Mouse (Mus musculus) neural tube, embryonic 12.5 days (tissue): ENCODE measurements around the gene Gm20388. TPM values are rescaled to one million over a fixed set of nuclear protein-coding genes. Genes with fewer than 3 reads are reported as not detected.

Experiments
- ATAC-seq: fragments of 200-750 bp; cut with Nextera tagmentation; 2 replicates; pipeline ENCODE4 v1.8.0; 2017; ENCODE audit warnings: low read depth, mild to moderate bottlenecking, moderate TSS enrichment, moderate library complexity; ENCODE audit not compliant: low FRiP score
- H3K27ac ChIP-seq: fragments of 300-500 bp; sonication (generic); 2 replicates; pipeline ENCODE4 v1.5.1; 2016
- H3K27me3 ChIP-seq: fragments of 300-500 bp; sonication (generic); replicated peaks from 2 replicates; pipeline ENCODE4 v1.6.1; 2016; ENCODE audit warnings: mild to moderate bottlenecking
- H3K36me3 ChIP-seq: fragments of 300-500 bp; sonication (generic); 2 replicates; pipeline ENCODE4 v1.6.1; 2016; ENCODE audit warnings: mild to moderate bottlenecking
- H3K4me1 ChIP-seq: fragments of 300-500 bp; sonication (generic); 2 replicates; pipeline ENCODE4 v1.6.1; 2016
- H3K4me2 ChIP-seq: fragments of 300-500 bp; sonication (generic); replicated peaks from 2 replicates; pipeline ENCODE4 v1.6.1; 2016; ENCODE audit warnings: mild to moderate bottlenecking
- H3K4me3 ChIP-seq: fragments of 300-500 bp; sonication (generic); 2 replicates; pipeline ENCODE4 v1.5.1; 2016
- H3K9ac ChIP-seq: fragments of 300-500 bp; sonication (generic); 2 replicates; pipeline ENCODE4 v1.6.1; 2016; ENCODE audit warnings: mild to moderate bottlenecking
- H3K9me3 ChIP-seq: fragments of 300-500 bp; sonication (generic); 2 replicates; pipeline ENCODE4 v1.6.1; 2016; ENCODE audit warnings: mild to moderate bottlenecking
- WGBS: fragments of 180-500 bp; shearing (Covaris S2); methylation state at CpG from one replicate; pipeline ENCODE4 v1.1.7; 2016; 5-methylcytosine and 5-hydroxymethylcytosine counted together
- polyA plus RNA-seq: library from polyadenylated mRNA; unstranded; fragments of >200 nt; fragmentation: Nextera tagmentation; extraction: Ambion mirVana; gene quantifications from 2 replicates; pipeline ENCODE4 v1.2.1, GENCODE M21; 2016

The Gm20388 gene
- polyA plus RNA-seq, 1 experiment from 2014 or later = not detected

DNA sequence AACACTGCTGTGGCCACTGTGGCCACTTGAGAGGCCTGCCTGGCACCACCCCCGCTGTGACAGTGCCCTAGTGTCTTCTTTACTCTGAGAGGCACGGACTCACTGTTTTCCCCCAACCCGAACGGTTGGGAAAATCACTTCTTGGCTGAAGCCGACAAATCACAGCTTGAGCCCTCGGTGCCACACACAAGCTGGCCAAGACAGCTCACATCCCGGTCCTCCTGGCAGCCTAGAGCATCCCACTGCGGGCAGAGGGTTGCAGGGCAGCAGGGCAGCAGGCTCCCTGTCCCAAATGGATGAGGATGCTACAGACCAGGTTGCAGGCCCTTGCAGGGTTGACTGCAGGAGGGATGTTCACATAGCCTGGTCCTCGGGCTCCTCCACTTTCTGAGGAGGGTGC is 1838.9 kb downstream of the Gm20388 start:
- Histone ChIP-seq H3K27ac (no peak overlapping the region), H3K4me3 (no peak overlapping the region), H3K4me2 (no peak overlapping the region), H3K36me3 (0 out of 2 replicates have a peak, but pooled peaks cover 7% of the 10 kb centered on the region), H3K9ac (no peak overlapping the region), H3K9me3 (no peaks in the 10 kb centered on the region), H3K27me3 (peaks cover 7% of the 10 kb centered on the region; the same call in 1 of the 2 replicates), H3K4me1 (no peaks in the 10 kb centered on the region)
- ATAC-seq = no peak
- WGBS = 80% methylated on average over 9 of the region's 9 CpGs

DNA sequence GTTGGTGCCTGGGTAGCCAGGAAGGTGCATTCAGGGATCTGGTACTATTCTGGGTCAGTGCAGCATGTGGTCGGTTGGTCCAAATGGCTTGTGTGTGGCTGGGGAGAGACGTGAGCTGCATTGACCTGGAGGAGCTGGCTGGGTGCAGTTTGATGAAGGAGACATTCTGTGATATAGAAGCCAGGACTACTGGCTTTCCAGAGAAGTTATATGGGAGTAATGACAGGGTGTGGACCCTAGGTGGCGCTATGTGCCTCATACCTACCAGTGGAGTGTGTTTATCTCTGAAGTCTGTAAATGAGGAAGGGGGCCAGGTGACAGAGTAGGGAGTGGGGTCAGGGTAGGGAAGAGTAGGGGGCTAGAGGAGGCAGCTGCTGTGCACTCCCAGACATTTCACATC is 1839.9 kb downstream of the Gm20388 start:
- H3K9me3 ChIP-seq = no peaks in the 10 kb centered on the region
- 0 out of 2 replicates have a peak, but pooled peaks cover 7% of the 10 kb centered on the region for H3K36me3 ChIP-seq
- peaks cover 7% of the 10 kb centered on the region; the same call in 1 of the 2 replicates for H3K27me3 ChIP-seq
- H3K27ac ChIP-seq = no peak overlapping the region
- no peak overlapping the region for H3K4me2 ChIP-seq
- H3K4me1 ChIP-seq = no peaks in the 10 kb centered on the region
- no peak overlapping the region for H3K9ac ChIP-seq
- 46% methylated on average over 3 of the region's 3 CpGs for WGBS
- no peak for ATAC-seq
- H3K4me3 ChIP-seq = no peak overlapping the region

DNA sequence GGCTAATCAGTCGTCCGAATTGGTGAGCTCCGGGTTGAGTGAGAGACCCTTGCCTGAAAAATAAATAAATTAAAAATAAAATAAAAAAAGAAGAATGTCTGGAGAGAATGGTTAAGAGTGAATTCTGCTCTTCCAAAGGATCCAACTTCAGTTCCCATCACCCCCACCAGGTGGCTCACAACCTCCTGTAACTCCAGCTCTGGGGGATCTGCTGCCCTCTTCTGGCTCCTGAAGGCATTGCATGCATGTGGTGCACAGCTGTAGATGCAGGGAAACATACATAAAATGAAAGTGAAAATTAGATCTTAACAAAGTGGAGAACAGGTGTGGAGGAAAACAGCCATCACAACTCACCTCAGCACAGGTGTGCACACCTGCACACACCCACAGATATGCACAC is 1840.8 kb downstream of the Gm20388 start:
- no peak for ATAC-seq
- Histone ChIP-seq H3K27me3 (peaks cover 7% of the 10 kb centered on the region; the same call in 1 of the 2 replicates), H3K4me2 (no peak overlapping the region), H3K9ac (no peak overlapping the region), H3K27ac (no peak overlapping the region), H3K9me3 (no peaks in the 10 kb centered on the region), H3K4me3 (no peak overlapping the region), H3K36me3 (0 out of 2 replicates have a peak, but pooled peaks cover 7% of the 10 kb centered on the region), H3K4me1 (no peaks in the 10 kb centered on the region)
- WGBS = 31% methylated on average over 3 of the region's 3 CpGs

DNA sequence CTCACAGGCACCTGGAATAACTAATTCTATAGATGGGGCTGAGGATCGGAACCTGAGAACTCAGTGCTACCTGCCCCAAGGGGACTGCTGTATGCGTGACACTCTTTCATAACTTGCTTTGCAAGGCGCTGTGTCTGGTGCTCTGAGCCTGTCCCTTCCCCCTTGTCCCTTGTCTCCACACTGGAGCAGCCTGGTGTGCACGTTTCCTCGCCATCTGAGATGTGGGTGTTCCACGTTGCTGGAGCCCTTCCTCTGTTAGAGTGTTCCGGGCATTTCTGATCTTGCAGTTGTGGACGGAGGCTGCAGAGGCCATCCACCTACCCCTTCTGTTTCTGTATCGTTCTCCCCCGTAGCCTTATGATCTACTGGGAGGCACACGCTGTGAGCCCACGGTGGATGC is 1847.8 kb downstream of the Gm20388 start:
- WGBS = 81% methylated on average over 12 of the region's 12 CpGs
- Histone ChIP-seq H3K36me3 (0 out of 2 replicates have a peak, but pooled peaks cover 1% of the 10 kb centered on the region), H3K27me3 (no peaks in the 10 kb centered on the region), H3K27ac (no peak overlapping the region), H3K4me1 (peaks cover 10% of the 10 kb centered on the region), H3K9me3 (no peaks in the 10 kb centered on the region), H3K4me2 (no peak overlapping the region), H3K4me3 (no peak overlapping the region), H3K9ac (no peak overlapping the region)
- no peak for ATAC-seq

DNA sequence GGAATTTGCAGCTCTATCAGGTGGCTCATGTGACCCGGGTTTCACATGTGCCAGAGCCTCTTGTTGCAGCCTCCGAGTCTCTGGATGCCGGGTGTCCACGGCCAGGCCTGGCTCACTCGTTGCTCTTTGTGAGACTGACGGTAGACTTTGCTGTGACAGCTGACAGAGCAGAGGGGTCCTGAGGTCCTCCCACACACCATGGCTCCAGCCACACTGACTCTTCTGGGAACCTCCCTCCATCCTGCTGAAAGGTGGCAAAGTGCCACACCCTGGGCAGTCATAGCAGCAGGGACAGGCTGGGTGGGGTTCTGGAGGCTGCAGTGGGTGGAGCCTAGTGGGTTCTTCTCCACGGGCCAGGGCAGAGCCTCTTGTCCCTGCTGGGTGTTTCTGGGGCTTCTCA is 1849.8 kb downstream of the Gm20388 start:
- no peak for ATAC-seq
- WGBS = 80% methylated on average over 7 of the region's 7 CpGs
- no peaks in the 10 kb centered on the region for H3K36me3 ChIP-seq

DNA sequence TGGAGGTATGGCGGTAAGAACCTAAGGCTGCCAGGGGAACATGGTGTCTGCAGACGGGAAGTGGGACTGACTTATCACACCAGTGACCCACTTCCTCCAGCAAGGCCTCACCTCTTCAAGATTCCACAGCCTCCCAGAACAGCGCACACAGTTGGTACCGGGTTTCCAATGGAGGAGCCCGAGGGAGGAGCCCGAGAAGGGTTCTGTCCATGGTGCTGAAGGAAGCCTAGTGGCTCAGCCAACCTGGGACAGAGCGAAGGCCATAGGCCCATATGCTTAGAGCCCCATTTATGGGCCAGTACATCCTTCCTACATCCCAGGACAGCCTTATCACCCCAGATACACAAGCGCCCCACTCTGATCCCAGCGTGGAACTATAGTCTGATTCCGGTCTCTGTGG is 1850.8 kb downstream of the Gm20388 start:
- H3K9me3 ChIP-seq = no peaks in the 10 kb centered on the region
- peaks cover 13% of the 10 kb centered on the region for H3K4me1 ChIP-seq
- no peak overlapping the region for H3K27ac ChIP-seq
- ATAC-seq = no peak
- WGBS = 33% methylated on average over 10 of the region's 10 CpGs
- no peak overlapping the region for H3K4me2 ChIP-seq
- no peaks in the 10 kb centered on the region for H3K27me3 ChIP-seq
- no peak overlapping the region for H3K9ac ChIP-seq
- H3K4me3 ChIP-seq = no peak overlapping the region
- H3K36me3 ChIP-seq = no peaks in the 10 kb centered on the region

More for the DNA sequence above, 1849.8 kb downstream of the Gm20388 start:
- Histone ChIP-seq H3K27ac (no peak overlapping the region), H3K4me3 (no peak overlapping the region), H3K27me3 (no peaks in the 10 kb centered on the region), H3K4me2 (no peak overlapping the region), H3K9me3 (no peaks in the 10 kb centered on the region), H3K9ac (no peak overlapping the region), H3K4me1 (peaks cover 13% of the 10 kb centered on the region)

DNA sequence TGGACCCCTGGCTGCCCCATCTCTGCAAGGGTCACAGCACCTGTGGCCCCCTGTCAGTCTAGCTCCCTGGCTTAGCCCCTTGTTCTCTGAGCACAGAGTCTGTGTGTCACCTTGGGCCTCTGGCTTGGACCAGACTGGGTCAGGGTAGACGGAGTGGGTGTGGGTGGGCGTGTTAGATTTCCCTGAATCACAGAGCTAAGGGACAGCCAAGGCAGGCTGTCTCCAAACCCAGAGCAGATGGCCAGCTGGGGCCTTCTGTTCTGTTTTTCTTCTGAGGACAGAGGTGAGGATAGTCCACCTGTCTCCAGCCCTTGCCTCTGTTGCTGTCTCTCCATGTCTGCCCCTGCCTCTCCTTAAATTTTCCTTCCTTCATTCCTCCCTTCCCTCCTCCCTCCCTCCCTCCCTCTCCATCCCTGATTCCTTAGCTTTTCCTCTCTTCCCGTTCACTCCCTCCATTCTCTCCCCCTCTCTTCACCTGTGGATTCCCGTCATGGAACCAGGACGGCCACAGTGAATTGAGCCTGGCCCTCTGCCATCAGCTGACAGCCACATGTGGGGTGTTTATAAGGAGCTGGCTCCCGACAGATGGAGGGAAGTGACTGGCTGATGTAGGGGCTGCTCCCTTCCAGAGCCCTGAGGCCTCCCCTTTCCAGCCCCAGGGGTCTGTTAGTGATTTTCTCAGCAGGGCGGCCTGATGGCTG is 1852.5 kb downstream of the Gm20388 start:
- 0 out of 2 replicates have a peak, but pooled peaks have one; percentile 17 for ATAC-seq

DNA sequence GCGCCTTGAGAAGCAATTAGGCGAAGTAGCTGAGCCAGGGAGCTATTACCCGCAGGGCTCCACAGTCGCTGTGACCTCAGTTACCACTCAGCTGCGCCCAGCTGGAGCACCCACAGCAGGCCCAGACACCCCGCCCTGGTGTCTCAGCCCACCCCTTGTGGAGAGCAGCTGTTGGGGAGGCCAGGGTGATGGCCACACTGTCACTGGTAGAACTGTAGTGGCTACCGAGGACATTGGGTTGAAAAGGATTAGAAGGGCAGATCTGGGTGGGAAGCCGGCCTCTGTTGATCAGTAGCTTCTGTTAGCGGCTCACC is 1853.0 kb downstream of the Gm20388 start:
- Histone ChIP-seq H3K27me3 (no peaks in the 10 kb centered on the region), H3K9me3 (no peaks in the 10 kb centered on the region), H3K27ac (no peak overlapping the region), H3K4me3 (no peak overlapping the region), H3K9ac (no peak overlapping the region), H3K36me3 (no peaks in the 10 kb centered on the region), H3K4me2 (no peak overlapping the region), H3K4me1 (peaks cover 13% of the 10 kb centered on the region)
- ATAC-seq = no peak
- 65% methylated on average over 9 of the region's 9 CpGs for WGBS

More for the DNA sequence above, 1852.5 kb downstream of the Gm20388 start:
- Histone ChIP-seq H3K9me3 (no peaks in the 10 kb centered on the region), H3K36me3 (no peaks in the 10 kb centered on the region), H3K4me2 (no peak overlapping the region), H3K9ac (no peak overlapping the region), H3K27me3 (no peaks in the 10 kb centered on the region), H3K4me1 (peaks cover 13% of the 10 kb centered on the region), H3K27ac (peak overlapping the region; percentile 26; the same call in 1 of the 2 replicates), H3K4me3 (no peak overlapping the region)
- 51% methylated on average over 7 of the region's 7 CpGs for WGBS

DNA sequence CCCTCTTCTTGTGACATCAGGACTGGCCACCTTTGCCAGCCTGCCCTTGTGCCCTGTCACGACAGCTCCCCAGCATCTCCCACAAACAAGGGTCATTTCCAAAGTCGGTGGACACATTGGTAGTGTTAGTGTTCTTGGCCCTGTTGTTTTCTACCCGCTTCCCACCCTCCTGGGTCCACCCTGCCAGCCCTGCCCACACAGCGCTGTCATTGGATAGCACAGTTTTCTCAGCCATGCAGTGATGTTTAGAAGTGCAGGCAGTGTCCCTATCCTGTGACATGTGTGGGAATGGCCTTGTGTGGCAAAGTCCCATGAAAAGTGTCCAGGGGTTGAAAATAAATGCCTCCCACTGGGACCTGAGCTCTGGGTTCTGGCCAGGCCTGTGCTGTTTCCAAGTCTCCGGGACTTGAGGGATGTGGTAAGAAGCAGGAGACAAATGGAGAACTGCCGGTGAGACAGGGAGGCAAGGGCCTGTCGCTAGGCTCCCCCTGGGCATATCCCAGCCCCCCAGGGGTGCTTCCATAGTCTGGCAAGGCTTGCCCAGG is 1855.0 kb downstream of the Gm20388 start:
- WGBS = 77% methylated on average over 7 of the region's 7 CpGs
- no peaks in the 10 kb centered on the region for H3K36me3 ChIP-seq
- no peak overlapping the region for H3K27ac ChIP-seq
- no peak overlapping the region for H3K4me3 ChIP-seq
- H3K4me1 ChIP-seq = peaks cover 17% of the 10 kb centered on the region
- no peaks in the 10 kb centered on the region for H3K9me3 ChIP-seq
- no peaks in the 10 kb centered on the region for H3K27me3 ChIP-seq
- no peak overlapping the region for H3K4me2 ChIP-seq
- H3K9ac ChIP-seq = no peak overlapping the region
- no peak for ATAC-seq

DNA sequence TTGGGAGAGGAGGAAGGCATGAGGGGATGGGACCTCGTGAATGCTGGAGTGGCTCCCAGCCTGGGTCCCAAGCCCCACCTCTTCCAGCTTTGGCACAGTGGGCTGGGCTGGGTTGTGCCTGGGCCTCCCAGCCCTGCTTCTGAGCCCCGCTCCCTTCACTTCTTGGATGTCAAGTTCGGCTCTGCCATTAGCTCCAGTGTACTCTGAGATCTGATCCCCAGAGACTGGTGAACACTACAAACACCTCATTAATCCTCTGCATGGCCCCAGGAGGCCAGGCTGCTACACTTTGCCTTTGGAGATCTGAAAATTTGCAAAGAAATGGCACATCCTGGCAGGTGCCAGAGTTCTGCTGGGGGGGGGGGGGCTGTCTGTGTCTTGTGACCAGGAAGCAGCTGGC is 1858.5 kb downstream of the Gm20388 start:
- no peak for ATAC-seq
- Histone ChIP-seq H3K9ac (no peak overlapping the region), H3K27me3 (no peaks in the 10 kb centered on the region), H3K4me3 (no peak overlapping the region), H3K27ac (no peak overlapping the region), H3K36me3 (no peaks in the 10 kb centered on the region), H3K4me2 (no peak overlapping the region), H3K9me3 (no peaks in the 10 kb centered on the region), H3K4me1 (peaks cover 19% of the 10 kb centered on the region)
- 61% methylated on average over 3 of the region's 3 CpGs for WGBS

DNA sequence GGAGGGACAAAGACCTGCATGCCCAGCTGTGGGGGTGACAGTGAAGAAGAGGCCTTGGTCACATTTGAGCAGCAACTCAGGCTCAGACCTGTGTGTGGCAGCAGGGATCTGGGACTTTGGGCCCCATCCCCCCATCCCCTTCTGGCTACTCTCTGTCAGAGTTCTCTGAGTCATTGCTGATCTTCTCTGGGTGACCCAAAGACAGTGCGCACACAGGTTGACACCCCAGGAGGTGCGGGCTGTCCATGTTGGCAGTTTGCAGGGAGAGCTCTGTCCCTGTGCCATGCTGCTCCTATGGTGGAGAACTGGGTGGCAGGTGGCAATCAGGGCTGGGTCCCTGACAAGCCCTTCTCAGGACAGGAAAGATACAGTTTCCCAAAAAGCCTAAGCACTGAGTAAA is 1859.0 kb downstream of the Gm20388 start:
- Histone ChIP-seq H3K4me3 (no peak overlapping the region), H3K9me3 (no peaks in the 10 kb centered on the region), H3K4me2 (no peak overlapping the region), H3K36me3 (no peaks in the 10 kb centered on the region), H3K4me1 (peaks cover 19% of the 10 kb centered on the region), H3K27me3 (no peaks in the 10 kb centered on the region), H3K27ac (no peak overlapping the region), H3K9ac (no peak overlapping the region)
- WGBS = 94% methylated on average over 2 of the region's 2 CpGs
- ATAC-seq = no peak

DNA sequence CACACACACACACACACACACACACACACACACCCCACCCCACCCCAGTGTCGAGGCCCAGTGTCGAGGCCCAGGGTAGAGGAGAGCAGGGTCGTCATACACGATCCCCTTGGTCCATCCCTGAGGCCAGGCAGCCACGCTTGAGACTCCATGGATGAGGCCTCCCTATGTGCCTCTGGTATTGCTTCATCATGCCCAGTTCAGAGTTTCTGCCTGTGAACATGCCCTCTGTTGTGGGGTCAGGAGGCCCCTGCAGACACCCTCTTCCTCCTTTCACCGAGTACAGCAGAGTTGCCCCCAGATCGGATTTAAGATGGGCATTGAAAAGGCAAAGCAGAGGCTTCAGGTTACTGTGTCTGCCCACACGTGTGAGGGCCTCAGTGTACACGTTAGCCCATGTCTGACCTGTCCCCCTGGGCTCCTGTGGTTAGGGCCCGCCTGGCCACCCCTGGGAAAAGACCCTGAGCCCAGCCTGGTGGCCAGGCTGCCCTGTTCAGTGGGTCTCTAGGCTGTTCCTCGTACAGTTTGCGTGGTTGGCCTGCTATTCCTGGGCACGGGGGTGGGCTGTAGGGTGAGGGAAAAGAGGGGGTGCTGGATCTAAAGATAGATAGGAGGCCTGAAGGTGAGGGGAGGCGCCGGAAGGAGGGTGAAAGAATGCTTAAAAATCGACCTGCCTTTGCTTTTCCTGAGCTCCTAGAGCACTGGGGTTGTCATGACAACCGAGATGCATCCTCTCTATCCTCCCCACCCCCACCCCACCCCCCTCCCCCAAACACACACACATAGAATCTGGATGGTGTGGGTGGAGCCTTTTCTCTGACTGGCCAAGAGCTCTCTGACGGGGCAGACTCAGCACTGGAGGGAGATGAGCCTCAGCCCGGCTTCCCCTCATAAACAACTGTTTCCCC is 1860.5 kb downstream of the Gm20388 start:
- peak overlapping the region; percentile 40 for H3K4me2 ChIP-seq
- H3K9me3 ChIP-seq = no peaks in the 10 kb centered on the region
- H3K4me1 ChIP-seq = peaks cover 19% of the 10 kb centered on the region
- WGBS = 29% methylated on average over 19 of the region's 19 CpGs
- no peaks in the 10 kb centered on the region for H3K27me3 ChIP-seq
- 0 out of 2 replicates have a peak overlapping the region, but pooled peaks have one; percentile 3 for H3K9ac ChIP-seq
- no peak overlapping the region for H3K4me3 ChIP-seq
- no peaks in the 10 kb centered on the region for H3K36me3 ChIP-seq
- H3K27ac ChIP-seq = no peak overlapping the region
- peak; percentile 78 for ATAC-seq
